Mouse (Mus musculus) heart, embryonic 11.5 days (tissue): ENCODE results near the gene Trank1. TPM values are rescaled to one million over a fixed set of nuclear protein-coding genes. Genes with fewer than 3 reads are reported as not detected.
A peak's percentile ranks its signal among the peaks of the same experiment; 100 is the strongest.

ENCODE experiments used
- ATAC-seq: fragments of 200-750 bp; cut with Nextera tagmentation; replicated peaks from 2 replicates; pipeline ENCODE4 v1.8.0; 2017; ENCODE audit warnings: moderate library complexity; ENCODE audit not compliant: insufficient number of reproducible peaks, low FRiP score, low TSS enrichment
- H3K27ac ChIP-seq: fragments of 300-500 bp; sonication (generic); 2 replicates; pipeline ENCODE4 v1.5.1; 2014; ENCODE audit warnings: mild to moderate bottlenecking, low read depth, low read length
- H3K27me3 ChIP-seq: fragments of 300-500 bp; sonication (generic); 2 replicates; pipeline ENCODE4 v1.6.1; 2014; ENCODE audit warnings: mild to moderate bottlenecking, low read length, mixed read lengths; ENCODE audit not compliant: control insufficient read depth, insufficient read depth
- H3K36me3 ChIP-seq: fragments of 300-500 bp; sonication (generic); 2 replicates; pipeline ENCODE4 v1.6.1; 2014; ENCODE audit warnings: mild to moderate bottlenecking, low read length, moderate library complexity, mixed read lengths; ENCODE audit not compliant: control insufficient read depth, insufficient read depth
- H3K4me1 ChIP-seq: fragments of 300-500 bp; sonication (generic); 2 replicates; pipeline ENCODE4 v1.6.1; 2014; ENCODE audit warnings: low read length; ENCODE audit not compliant: control insufficient read depth, insufficient read depth
- H3K4me2 ChIP-seq: fragments of 300-500 bp; sonication (generic); 2 replicates; pipeline ENCODE4 v1.6.1; 2014; ENCODE audit warnings: mild to moderate bottlenecking, moderate library complexity
- H3K4me3 ChIP-seq: fragments of 300-500 bp; sonication (generic); 2 replicates; pipeline ENCODE4 v1.5.1; 2014; ENCODE audit warnings: low read depth, low read length
- H3K9ac ChIP-seq: fragments of 300-500 bp; sonication (generic); 2 replicates; pipeline ENCODE4 v1.6.1; 2014; ENCODE audit warnings: mild to moderate bottlenecking, low read depth, low read length, moderate library complexity
- H3K9me3 ChIP-seq: fragments of 300-500 bp; sonication (generic); replicated peaks from 2 replicates; pipeline ENCODE4 v1.6.1; 2016; ENCODE audit warnings: low read length; ENCODE audit not compliant: control insufficient read depth
- WGBS: fragments of 180-500 bp; shearing (Covaris S2); extraction: QIAGEN DNeasy Blood & Tissue Kit; methylation state at CpG from one replicate; pipeline ENCODE4 v1.1.7; 2014; ENCODE audit not compliant: insufficient replicate concordance; 5-methylcytosine and 5-hydroxymethylcytosine counted together
- polyA plus RNA-seq: library from polyadenylated mRNA; unstranded; fragments of >200 nt; fragmentation: Nextera tagmentation; extraction: Ambion mirVana; gene quantifications from 2 replicates; pipeline ENCODE4 v1.2.1, GENCODE M21; 2014

Trank1 gene
- polyA plus RNA-seq, 1 experiment from 2014 or later = 0.11 TPM

- no peak overlapping the region for H3K4me3 ChIP-seq
- H3K36me3 ChIP-seq = no peaks in the 10 kb centered on the region
- no peak overlapping the region for H3K27ac ChIP-seq
- no peaks in the 10 kb centered on the region for H3K9me3 ChIP-seq
- H3K4me2 ChIP-seq = no peak overlapping the region
- H3K4me1 ChIP-seq = no peaks in the 10 kb centered on the region
- H3K27me3 ChIP-seq = no peaks in the 10 kb centered on the region
- WGBS = 77% methylated on average over 4 of the region's 4 CpGs
- ATAC-seq = no peak
- H3K9ac ChIP-seq = no peak overlapping the region
Observed at GRCm38 (mm10) chr9:111293234-111293633, 18.3 kb upstream of the Trank1 start.

- no peak overlapping the region for H3K4me2 ChIP-seq
- no peak overlapping the region for H3K4me3 ChIP-seq
- H3K9me3 ChIP-seq = no peaks in the 10 kb centered on the region
- H3K27ac ChIP-seq = no peak overlapping the region
- 87% methylated on average over 6 of the region's 6 CpGs for WGBS
- 0 out of 2 replicates have a peak, but pooled peaks have one; percentile 18 for ATAC-seq
- H3K36me3 ChIP-seq = no peaks in the 10 kb centered on the region
- no peaks in the 10 kb centered on the region for H3K4me1 ChIP-seq
- no peak overlapping the region for H3K9ac ChIP-seq
- H3K27me3 ChIP-seq = no peaks in the 10 kb centered on the region
Observed at GRCm38 (mm10) chr9:111294911-111295310, 16.6 kb upstream of the Trank1 start.

- no peak overlapping the region for H3K27ac ChIP-seq
- no peak for ATAC-seq
- H3K9ac ChIP-seq = no peak overlapping the region
- WGBS = 86% methylated on average over 2 of the region's 2 CpGs
- H3K4me3 ChIP-seq = no peak overlapping the region
- H3K36me3 ChIP-seq = no peaks in the 10 kb centered on the region
- no peaks in the 10 kb centered on the region for H3K27me3 ChIP-seq
- no peaks in the 10 kb centered on the region for H3K4me1 ChIP-seq
- H3K9me3 ChIP-seq = no peaks in the 10 kb centered on the region
- no peak overlapping the region for H3K4me2 ChIP-seq
Observed at GRCm38 (mm10) chr9:111295323-111295722, 16.2 kb upstream of the Trank1 start.

- 70% methylated on average over 7 of the region's 7 CpGs for WGBS
- H3K4me3 ChIP-seq = no peak overlapping the region
- no peak for ATAC-seq
Observed at GRCm38 (mm10) chr9:111296433-111296832, 15.1 kb upstream of the Trank1 start.

GRCm38 (mm10) chr9:111298606-111299005 lies 12.9 kb upstream of the Trank1 start:
- ATAC-seq = no peak

More at GRCm38 (mm10) chr9:111296433-111296832, 15.1 kb upstream of the Trank1 start:
- no peak overlapping the region for H3K9ac ChIP-seq
- no peaks in the 10 kb centered on the region for H3K27me3 ChIP-seq
- no peaks in the 10 kb centered on the region for H3K9me3 ChIP-seq
- no peak overlapping the region for H3K4me2 ChIP-seq
- H3K27ac ChIP-seq = no peak overlapping the region
- no peaks in the 10 kb centered on the region for H3K36me3 ChIP-seq
- no peaks in the 10 kb centered on the region for H3K4me1 ChIP-seq

GRCm38 (mm10) chr9:111302196-111302831 lies 9.2 kb upstream of the Trank1 start:
- ATAC-seq = no peak
- no peak overlapping the region for H3K27ac ChIP-seq
- H3K27me3 ChIP-seq = peaks cover 2% of the 10 kb centered on the region; the same call in 1 of the 2 replicates
- H3K4me2 ChIP-seq = no peak overlapping the region
- no peaks in the 10 kb centered on the region for H3K4me1 ChIP-seq
- H3K9ac ChIP-seq = no peak overlapping the region
- no peaks in the 10 kb centered on the region for H3K9me3 ChIP-seq
- no peaks in the 10 kb centered on the region for H3K36me3 ChIP-seq
- no peak overlapping the region for H3K4me3 ChIP-seq
- 69% methylated on average over 12 of the region's 12 CpGs for WGBS

More at GRCm38 (mm10) chr9:111298606-111299005, 12.9 kb upstream of the Trank1 start:
- H3K4me1 ChIP-seq = no peaks in the 10 kb centered on the region
- H3K36me3 ChIP-seq = no peaks in the 10 kb centered on the region
- no peak overlapping the region for H3K9ac ChIP-seq
- H3K4me3 ChIP-seq = no peak overlapping the region
- WGBS = 82% methylated on average over 2 of the region's 2 CpGs
- H3K27me3 ChIP-seq = peaks cover 2% of the 10 kb centered on the region; the same call in 1 of the 2 replicates
- no peak overlapping the region for H3K4me2 ChIP-seq
- H3K9me3 ChIP-seq = no peaks in the 10 kb centered on the region
- H3K27ac ChIP-seq = no peak overlapping the region

- H3K9ac ChIP-seq = no peak overlapping the region
- no peaks in the 10 kb centered on the region for H3K9me3 ChIP-seq
- no peak overlapping the region for H3K4me2 ChIP-seq
- no peaks in the 10 kb centered on the region for H3K4me1 ChIP-seq
- peaks cover 4% of the 10 kb centered on the region for H3K27me3 ChIP-seq
- no peak overlapping the region for H3K27ac ChIP-seq
- ATAC-seq = no peak
- 86% methylated on average over 6 of the region's 6 CpGs for WGBS
- no peak overlapping the region for H3K4me3 ChIP-seq
- no peaks in the 10 kb centered on the region for H3K36me3 ChIP-seq
Observed at GRCm38 (mm10) chr9:111304036-111304435, 7.5 kb upstream of the Trank1 start.

- WGBS = 76% methylated on average over 7 of the region's 7 CpGs
- no peak for ATAC-seq
- no peak overlapping the region for H3K4me3 ChIP-seq
Observed at GRCm38 (mm10) chr9:111306142-111306541, 5.4 kb upstream of the Trank1 start.

More at GRCm38 (mm10) chr9:111306142-111306541, 5.4 kb upstream of the Trank1 start:
- Histone ChIP-seq H3K4me2 (no peak overlapping the region), H3K9ac (no peak overlapping the region), H3K9me3 (no peaks in the 10 kb centered on the region; the same call in 1 of the 2 replicates), H3K27me3 (peaks cover 18% of the 10 kb centered on the region), H3K36me3 (no peaks in the 10 kb centered on the region), H3K4me1 (no peaks in the 10 kb centered on the region), H3K27ac (no peak overlapping the region)
